Mouse (Mus musculus) adrenal gland, postnatal 25 days (tissue): ENCODE results near the gene Mrps12. TPM values are rescaled to one million over a fixed set of nuclear protein-coding genes. Genes with fewer than 3 reads are reported as not detected.
"Not testable (repeated sequence)": the region's sequence is repeated elsewhere in the genome, so short reads cannot be mapped to it uniquely, and the experiment has no call there.

ENCODE experiments used
- DNase-seq: peaks from one replicate; pipeline ENCODE4 v3.0.0; 2021; ENCODE audit warnings: mixed read lengths
- total RNA-seq: library from RNA; stranded (reverse); gene quantifications from 2 replicates; pipeline ENCODE4 v1.2.3, GENCODE M21; 2021

Mrps12 gene
- total RNA-seq, 1 experiment from 2014 or later, result 78.8 TPM

GRCm38 (mm10) chr7:28702601-28703143, 38.9 kb downstream of the Mrps12 start:
- DNase-seq, result no peak

- not testable (repeated sequence) for DNase-seq
Measured at GRCm38 (mm10) chr7:28701306-28701705, 40.3 kb downstream of the Mrps12 start.

GRCm38 (mm10) chr7:28700269-28700668, 41.4 kb downstream of the Mrps12 start:
- no peak for DNase-seq

GRCm38 (mm10) chr7:28697277-28697676, 44.3 kb downstream of the Mrps12 start:
- DNase-seq, result no peak

GRCm38 (mm10) chr7:28694966-28695511, 46.6 kb downstream of the Mrps12 start:
- no peak for DNase-seq

GRCm38 (mm10) chr7:28694423-28694822, 47.2 kb downstream of the Mrps12 start:
- DNase-seq, result no peak

- peak; percentile 47 for DNase-seq
Measured at GRCm38 (mm10) chr7:28693321-28693966, 48.2 kb downstream of the Mrps12 start.

- DNase-seq, result peak; percentile 18
Measured at GRCm38 (mm10) chr7:28692545-28693320, 48.9 kb downstream of the Mrps12 start, which contains the start of gene Fbxo27. TSS of gene Fbxo27 (plus strand) at chr7:28692849.

- no peak for DNase-seq
Measured at GRCm38 (mm10) chr7:28691075-28691474, 50.5 kb downstream of the Mrps12 start.

Other genes starting within 250 kb of the Mrps12 start
- not detected in 2 replicates for gene Ifnl2, start 231.4 kb downstream of the Mrps12 start, total RNA-seq
- not detected in 2 replicates for gene Ifnl3, start 219.0 kb downstream of the Mrps12 start, total RNA-seq
- gene Sycn, start 200.9 kb downstream of the Mrps12 start, total RNA-seq, result not detected in 2 replicates
- not detected in 2 replicates for gene Nccrp1, start 194.6 kb downstream of the Mrps12 start, total RNA-seq
- gene Samd4b, start 143.7 kb downstream of the Mrps12 start, total RNA-seq, result 66.6 and 69.4 TPM in 2 replicates
- 32.0 and 35.2 TPM in 2 replicates for gene Pak4, start 143.6 kb downstream of the Mrps12 start, total RNA-seq
- gene Acp7, start 110.5 kb downstream of the Mrps12 start, total RNA-seq, result not detected in 2 replicates
- 1.3 and 1.9 TPM in 2 replicates for gene Fbxo27, start 49.0 kb downstream of the Mrps12 start, total RNA-seq
- 3.9 and 5.3 TPM in 2 replicates for gene Fbxo17, start 25.0 kb downstream of the Mrps12 start, total RNA-seq
- gene Sars2, start 172 bp upstream of the Mrps12 start, total RNA-seq, result 15.4 and 22.3 TPM in 2 replicates
- gene Ccer2, start 14.4 kb upstream of the Mrps12 start, total RNA-seq, result not detected in 2 replicates
- 71.4 and 75.2 TPM in 2 replicates for gene Sirt2, start 24.9 kb upstream of the Mrps12 start, total RNA-seq
- 36.8 and 42.6 TPM in 2 replicates for gene Nfkbib, start 25.7 kb upstream of the Mrps12 start, total RNA-seq
- gene Rinl, start 47.1 kb upstream of the Mrps12 start, total RNA-seq, result 2.9 and 3.1 TPM in 2 replicates
- gene Hnrnpl, start 66.7 kb upstream of the Mrps12 start, total RNA-seq, result 423 and 491 TPM in 2 replicates
- gene Ech1, start 83.4 kb upstream of the Mrps12 start, total RNA-seq, result 445 and 492 TPM in 2 replicates
- gene Lgals4, start 92.0 kb upstream of the Mrps12 start, total RNA-seq, result 14.4 and 17.6 TPM in 2 replicates
- not detected in 2 replicates for gene Lgals7, start 122.0 kb upstream of the Mrps12 start, total RNA-seq
- 0.21 TPM in 1 of 2 replicates, not detected in the other for gene Capn12, start 139.6 kb upstream of the Mrps12 start, total RNA-seq
- 204 and 206 TPM in 2 replicates for gene Actn4, start 220.5 kb upstream of the Mrps12 start, total RNA-seq
- 222 and 254 TPM in 2 replicates for gene Eif3k, start 240.0 kb upstream of the Mrps12 start, total RNA-seq
- gene Map4k1, start 240.2 kb upstream of the Mrps12 start, total RNA-seq, result 1.1 and 1.4 TPM in 2 replicates